Mouse (Mus musculus): Measurements from ENCODE around the gene Sowaha. TPM values are rescaled to one million over a fixed set of nuclear protein-coding genes. Genes with fewer than 3 reads are reported as not detected.
A peak's percentile ranks its signal among the peaks of the same experiment; 100 is the strongest.

Sowaha gene
- polyA plus RNA-seq, 1 experiment from 2014 or later = 0.25 TPM

GRCm38 (mm10) chr11:53521821-53522131 lies 41.7 kb upstream of the Sowaha start:
- DNase-seq (ENCODE audit: low spot score) (no peak), ATAC-seq (ENCODE audit: low FRiP score) (no peak)
- Histone ChIP-seq H3K27me3 (ENCODE audit: control insufficient read depth, insufficient read depth, low read length) (peaks cover 15% of the 10 kb centered on the region), H3K27ac (ENCODE audit: low read depth, low read length) (no peak overlapping the region), H3K4me1 (replicated peaks; ENCODE audit: control insufficient read depth, insufficient read depth, low read length) (peaks cover 3% of the 10 kb centered on the region), H3K9ac (ENCODE audit: low read depth, low read length) (no peak overlapping the region), H3K9me3 (ENCODE audit: control insufficient read depth, low read length) (no peaks in the 10 kb centered on the region), H3K4me3 (ENCODE audit: low read depth, low read length) (no peak overlapping the region), H3K4me2 (replicated peaks; ENCODE audit: low read depth, low read length) (no peak overlapping the region), H3K36me3 (ENCODE audit: control insufficient read depth, insufficient read depth, low read length) (no peaks in the 10 kb centered on the region)
- WGBS = 85% methylated on average over 7 of the region's 7 CpGs

DNA sequence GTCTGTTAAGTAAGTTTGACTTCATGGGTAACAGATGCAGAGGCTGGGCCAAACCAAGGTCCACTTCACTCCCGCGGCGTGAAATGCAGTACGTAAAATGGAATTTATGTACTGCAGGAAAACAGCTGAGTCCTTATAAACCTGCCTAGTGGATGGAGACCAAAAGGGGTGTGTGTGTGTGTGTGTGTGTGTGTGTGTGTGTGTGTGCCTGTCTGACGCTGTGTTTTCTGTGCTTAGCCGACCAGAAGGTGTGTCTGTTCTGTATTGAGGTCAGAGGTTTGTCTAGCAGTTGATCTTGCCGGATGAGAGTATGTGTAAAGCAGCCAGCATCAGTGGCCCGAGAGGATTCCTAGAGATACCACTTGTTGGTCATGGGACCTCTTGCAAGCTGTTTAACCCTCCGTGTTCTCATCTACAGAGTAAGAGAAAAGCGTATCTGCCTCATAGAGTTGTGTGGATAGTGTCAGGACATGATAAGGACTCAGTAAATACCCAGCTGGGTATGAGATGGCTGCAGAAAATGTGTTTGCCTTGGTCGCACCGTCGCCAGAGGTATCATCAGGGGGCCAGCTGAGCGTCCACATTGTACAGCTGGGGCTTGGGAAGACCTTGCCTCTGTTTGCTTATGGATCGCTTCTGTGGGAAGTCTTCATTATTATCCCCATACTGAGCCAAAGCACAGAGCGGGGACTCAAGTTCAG lies 41.2 kb upstream of the Sowaha start:
- H3K27me3 ChIP-seq (ENCODE audit: control insufficient read depth, insufficient read depth, low read length) = peaks cover 15% of the 10 kb centered on the region
- no peak overlapping the region for H3K27ac ChIP-seq (ENCODE audit: low read depth, low read length)
- DNase-seq (ENCODE audit: low spot score) (peak; percentile 20), ATAC-seq (ENCODE audit: low FRiP score) (no peak)
- no peaks in the 10 kb centered on the region for H3K36me3 ChIP-seq (ENCODE audit: control insufficient read depth, insufficient read depth, low read length)
- 55% methylated on average over 16 of the region's 16 CpGs for WGBS
- H3K9me3 ChIP-seq (ENCODE audit: control insufficient read depth, low read length) = no peaks in the 10 kb centered on the region
- peaks cover 3% of the 10 kb centered on the region for H3K4me1 ChIP-seq (replicated peaks; ENCODE audit: control insufficient read depth, insufficient read depth, low read length)
- peak overlapping the region; percentile 29; the same call in 1 of the 2 replicates for H3K4me2 ChIP-seq (replicated peaks; ENCODE audit: low read depth, low read length)
- no peak overlapping the region for H3K9ac ChIP-seq (ENCODE audit: low read depth, low read length)
- H3K4me3 ChIP-seq (ENCODE audit: low read depth, low read length) = no peak overlapping the region

DNA sequence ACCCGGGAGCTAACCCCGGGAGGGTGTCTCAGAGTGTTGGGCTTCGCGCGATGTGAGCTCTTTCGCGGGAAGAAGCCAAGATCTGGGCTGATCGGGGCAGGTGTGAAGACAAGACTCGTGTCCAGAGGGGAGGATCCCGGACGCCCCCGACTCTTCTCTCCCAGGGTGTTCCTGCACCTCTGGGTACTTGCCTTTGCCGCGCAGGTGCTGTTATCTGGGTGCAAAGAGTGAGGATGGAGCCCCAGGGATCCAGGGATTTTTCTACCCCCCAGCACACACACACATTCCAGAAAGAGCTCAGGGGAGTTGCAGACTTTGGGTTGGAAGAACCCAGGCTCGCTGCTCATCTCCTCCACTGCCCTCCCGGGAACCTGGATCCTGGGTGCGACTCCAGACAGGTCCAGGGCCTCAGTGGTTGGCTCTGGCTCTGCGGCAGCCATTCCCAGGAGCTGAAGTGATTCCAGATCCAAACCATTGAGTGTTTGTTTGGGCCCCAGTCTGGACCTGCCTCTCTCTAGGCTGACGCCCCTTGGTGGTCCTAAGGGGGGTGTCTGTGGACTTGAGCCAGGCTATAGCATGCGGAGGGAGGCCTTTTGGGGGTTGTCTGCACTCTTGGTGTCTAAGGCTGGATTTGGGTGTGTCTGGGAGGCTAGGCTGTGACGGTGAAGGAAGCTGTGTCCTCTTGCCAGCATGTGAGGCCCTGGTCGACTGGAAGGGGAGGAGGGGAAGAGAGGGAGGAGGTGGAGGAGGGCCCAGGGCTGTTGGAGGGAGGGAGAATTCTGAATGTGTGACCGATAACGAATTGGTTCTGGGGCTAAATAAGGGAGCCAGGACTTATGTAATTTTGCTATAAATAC lies 40.3 kb upstream of the Sowaha start:
- H3K9ac ChIP-seq (ENCODE audit: low read depth, low read length) = peak overlapping the region; percentile 80
- peaks cover 3% of the 10 kb centered on the region for H3K4me1 ChIP-seq (replicated peaks; ENCODE audit: control insufficient read depth, insufficient read depth, low read length)
- peaks cover 15% of the 10 kb centered on the region for H3K27me3 ChIP-seq (ENCODE audit: control insufficient read depth, insufficient read depth, low read length)
- peak overlapping the region; percentile 79 for H3K4me3 ChIP-seq (ENCODE audit: low read depth, low read length)
- no peak overlapping the region for H3K27ac ChIP-seq (ENCODE audit: low read depth, low read length)
- H3K4me2 ChIP-seq (replicated peaks; ENCODE audit: low read depth, low read length) = peak overlapping the region; percentile 84
- H3K36me3 ChIP-seq (ENCODE audit: control insufficient read depth, insufficient read depth, low read length) = no peaks in the 10 kb centered on the region
- H3K9me3 ChIP-seq (ENCODE audit: control insufficient read depth, low read length) = no peaks in the 10 kb centered on the region
- peak; percentile 61 for DNase-seq (ENCODE audit: low spot score)
- 5% methylated on average over 24 of the region's 24 CpGs for WGBS
- peak; percentile 53 for ATAC-seq (ENCODE audit: low FRiP score)

DNA sequence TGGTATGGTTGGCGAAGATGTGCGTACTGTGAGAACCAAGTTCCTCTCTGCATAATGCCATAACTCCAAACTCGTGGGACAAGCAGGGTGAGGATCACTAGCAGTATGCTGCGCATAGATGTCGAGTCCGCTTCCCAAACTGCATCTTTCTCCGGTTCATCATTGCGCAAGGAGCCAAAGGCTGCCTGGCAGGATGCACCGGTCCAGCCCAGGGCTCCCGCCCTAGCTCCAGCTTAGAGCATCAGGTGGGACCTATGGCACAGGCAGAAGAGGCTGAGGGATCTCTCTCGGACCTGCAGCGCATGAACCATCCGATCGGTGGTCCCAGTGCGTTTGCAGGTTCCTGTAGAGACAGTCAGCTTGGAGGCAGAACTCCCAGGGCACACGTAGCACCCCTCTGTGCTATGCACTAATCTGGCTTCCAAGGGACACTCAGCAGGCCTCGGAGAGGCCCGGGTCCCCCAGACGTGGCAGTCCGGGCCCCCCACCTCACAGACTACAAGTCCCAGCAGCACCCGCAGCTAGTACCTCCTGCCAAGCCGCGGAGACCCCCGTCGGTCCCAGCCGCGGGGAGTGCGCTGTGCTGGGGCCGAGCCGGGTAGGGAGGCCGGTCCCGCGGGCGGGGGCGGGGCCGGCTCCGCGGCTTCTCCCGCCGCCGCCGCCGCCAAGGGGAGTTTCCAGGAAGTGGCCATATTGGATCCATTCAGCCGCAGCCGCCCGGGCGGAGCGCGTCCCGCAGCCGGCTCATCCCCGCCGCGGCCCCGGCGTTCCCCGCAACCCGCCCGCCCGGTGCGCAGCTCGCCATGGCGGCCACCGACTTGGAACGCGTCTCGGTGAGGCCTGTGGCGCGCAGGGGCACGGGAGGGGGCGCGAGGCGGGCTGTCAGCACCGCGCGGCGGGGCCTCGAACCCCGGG lies 39.4 kb upstream of the Sowaha start, which contains the start of gene Sept8:
Sept8 (plus strand) TSS at position 51 of the 915 bp plus-strand sequence.
- Histone ChIP-seq H3K4me1 (replicated peaks; ENCODE audit: control insufficient read depth, insufficient read depth, low read length) (peaks cover 3% of the 10 kb centered on the region), H3K4me3 (ENCODE audit: low read depth, low read length) (peak within 1 kb of the TSS; percentile 79)
- 3% methylated on average over 78 of the region's 79 CpGs for WGBS

DNA sequence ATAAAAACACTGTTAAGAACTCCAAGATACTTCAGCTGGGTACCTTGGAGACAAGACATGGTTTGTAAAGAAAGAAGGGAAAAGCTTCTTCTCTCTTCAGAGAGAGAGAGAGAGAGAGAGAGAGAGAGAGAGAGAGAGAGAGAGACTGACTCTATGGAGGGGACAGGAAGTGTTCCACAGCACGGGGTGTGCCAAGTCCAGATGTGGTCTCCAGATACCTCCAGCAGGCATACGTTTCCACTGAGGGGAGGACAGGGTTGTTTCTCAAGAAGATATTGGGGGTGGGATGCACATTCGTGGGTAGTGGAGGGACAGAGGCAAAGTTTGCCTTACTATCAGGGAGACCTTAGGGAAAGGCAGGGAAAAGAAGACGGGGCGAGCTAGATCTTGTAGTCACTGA lies 38.7 kb upstream of the Sowaha start:
- Histone ChIP-seq H3K4me2 (replicated peaks; ENCODE audit: low read depth, low read length) (no peak overlapping the region), H3K9ac (ENCODE audit: low read depth, low read length) (no peak overlapping the region), H3K27me3 (ENCODE audit: control insufficient read depth, insufficient read depth, low read length) (peaks cover 15% of the 10 kb centered on the region), H3K27ac (ENCODE audit: low read depth, low read length) (no peak overlapping the region), H3K9me3 (ENCODE audit: control insufficient read depth, low read length) (no peaks in the 10 kb centered on the region), H3K4me3 (ENCODE audit: low read depth, low read length) (no peak overlapping the region), H3K36me3 (ENCODE audit: control insufficient read depth, insufficient read depth, low read length) (no peaks in the 10 kb centered on the region), H3K4me1 (replicated peaks; ENCODE audit: control insufficient read depth, insufficient read depth, low read length) (peaks cover 3% of the 10 kb centered on the region)
- DNase-seq (ENCODE audit: low spot score) (no peak), ATAC-seq (ENCODE audit: low FRiP score) (no peak)
- WGBS = 47% methylated on average over 5 of the region's 5 CpGs

More for the DNA sequence above, 39.4 kb upstream of the Sowaha start, which contains the start of gene Sept8:
- Histone ChIP-seq H3K36me3 (ENCODE audit: control insufficient read depth, insufficient read depth, low read length) (no peaks in the 10 kb centered on the region), H3K27me3 (ENCODE audit: control insufficient read depth, insufficient read depth, low read length) (peaks cover 15% of the 10 kb centered on the region), H3K4me2 (replicated peaks; ENCODE audit: low read depth, low read length) (peak within 1 kb of the TSS; percentile 84), H3K27ac (ENCODE audit: low read depth, low read length) (no peak within 1 kb of the TSS), H3K9me3 (ENCODE audit: control insufficient read depth, low read length) (no peaks in the 10 kb centered on the region), H3K9ac (ENCODE audit: low read depth, low read length) (peak within 1 kb of the TSS; percentile 80)
- ATAC-seq (ENCODE audit: low FRiP score) (peak; percentile 80), DNase-seq (ENCODE audit: low spot score) (peak; percentile 69)

DNA sequence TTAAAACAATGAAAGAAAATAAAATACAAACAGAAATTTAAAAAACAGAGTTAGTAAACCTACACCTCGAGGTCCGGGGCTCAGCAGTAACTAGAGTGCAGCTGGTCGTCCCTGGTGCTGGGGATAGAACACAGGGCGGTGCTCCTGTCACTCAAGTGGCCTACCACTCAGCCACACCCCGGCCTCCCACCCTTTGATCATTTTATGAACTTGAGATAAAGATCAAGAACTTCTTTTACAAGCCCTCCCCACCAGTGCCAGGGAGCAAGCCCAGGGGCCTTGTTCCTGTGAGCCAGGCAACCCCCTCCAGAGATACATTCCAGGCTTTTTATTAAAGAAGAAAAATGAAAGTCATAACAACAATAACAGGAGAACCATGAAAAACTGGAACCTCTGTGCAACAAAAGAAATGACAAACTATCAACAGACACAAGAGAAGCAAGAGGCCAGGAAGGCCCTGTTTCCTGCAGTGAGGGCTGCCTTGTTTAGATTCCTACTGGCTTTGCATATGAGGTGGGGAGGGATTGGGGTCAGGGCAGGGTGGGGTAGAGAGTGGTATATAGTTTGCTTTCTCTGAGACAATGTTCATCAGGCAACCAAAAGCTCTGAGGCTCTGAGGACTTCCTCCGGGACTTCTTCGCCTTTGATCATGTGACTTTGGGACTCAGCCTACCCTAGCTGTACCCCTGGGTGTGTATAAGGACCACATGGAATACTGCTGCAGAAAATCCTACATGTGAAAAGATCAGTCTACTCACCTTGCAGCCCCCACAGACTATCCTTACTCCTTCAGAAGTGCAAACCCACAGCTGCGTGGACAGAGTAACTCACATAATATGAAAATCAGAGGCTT lies 36.9 kb upstream of the Sowaha start:
- no peak overlapping the region for H3K27ac ChIP-seq (ENCODE audit: low read depth, low read length)
- no peak for DNase-seq (ENCODE audit: low spot score)
- H3K9ac ChIP-seq (ENCODE audit: low read depth, low read length) = no peak overlapping the region
- H3K36me3 ChIP-seq (ENCODE audit: control insufficient read depth, insufficient read depth, low read length) = no peaks in the 10 kb centered on the region
- no peaks in the 10 kb centered on the region for H3K9me3 ChIP-seq (ENCODE audit: control insufficient read depth, low read length)
- 42% methylated on average over 8 of the region's 8 CpGs for WGBS
- ATAC-seq (ENCODE audit: low FRiP score) = no peak
- H3K4me2 ChIP-seq (replicated peaks; ENCODE audit: low read depth, low read length) = no peak overlapping the region
- H3K4me3 ChIP-seq (ENCODE audit: low read depth, low read length) = no peak overlapping the region
- H3K4me1 ChIP-seq (replicated peaks; ENCODE audit: control insufficient read depth, insufficient read depth, low read length) = peaks cover 3% of the 10 kb centered on the region
- H3K27me3 ChIP-seq (ENCODE audit: control insufficient read depth, insufficient read depth, low read length) = peaks cover 15% of the 10 kb centered on the region

DNA sequence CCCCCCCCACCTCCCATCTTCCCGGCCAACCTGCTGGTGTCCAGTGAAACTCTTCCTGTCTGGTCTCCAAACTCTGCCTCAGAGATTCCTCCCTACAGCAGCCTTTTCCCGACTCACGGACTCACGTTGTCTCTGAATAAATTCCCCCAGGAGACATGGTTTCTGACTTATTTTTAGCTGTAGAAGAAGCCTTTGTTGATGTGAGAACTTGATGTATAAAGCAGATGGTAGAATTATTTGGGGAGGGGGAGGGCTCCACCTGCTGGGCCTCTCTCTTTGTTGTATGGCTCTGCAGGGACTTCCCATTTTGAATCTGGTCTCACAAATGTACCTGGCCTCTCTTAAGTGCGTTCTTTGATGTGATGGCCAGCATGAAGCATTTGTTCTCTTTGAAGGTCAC lies 30.3 kb upstream of the Sowaha start:
- ATAC-seq (ENCODE audit: low FRiP score) (no peak), DNase-seq (ENCODE audit: low spot score) (no peak)
- Histone ChIP-seq H3K9me3 (ENCODE audit: control insufficient read depth, low read length) (no peaks in the 10 kb centered on the region), H3K4me1 (replicated peaks; ENCODE audit: control insufficient read depth, insufficient read depth, low read length) (no peaks in the 10 kb centered on the region), H3K4me3 (ENCODE audit: low read depth, low read length) (no peak overlapping the region), H3K27me3 (ENCODE audit: control insufficient read depth, insufficient read depth, low read length) (peaks cover 5% of the 10 kb centered on the region), H3K36me3 (ENCODE audit: control insufficient read depth, insufficient read depth, low read length) (no peaks in the 10 kb centered on the region), H3K27ac (ENCODE audit: low read depth, low read length) (no peak overlapping the region), H3K4me2 (replicated peaks; ENCODE audit: low read depth, low read length) (no peak overlapping the region), H3K9ac (ENCODE audit: low read depth, low read length) (no peak overlapping the region)
- 53% methylated on average over 5 of the region's 5 CpGs for WGBS

- Histone ChIP-seq H3K9me3 (ENCODE audit: control insufficient read depth, low read length) (no peaks in the 10 kb centered on the region), H3K4me1 (replicated peaks; ENCODE audit: control insufficient read depth, insufficient read depth, low read length) (no peaks in the 10 kb centered on the region), H3K36me3 (ENCODE audit: control insufficient read depth, insufficient read depth, low read length) (no peaks in the 10 kb centered on the region), H3K27me3 (ENCODE audit: control insufficient read depth, insufficient read depth, low read length) (peaks cover 6% of the 10 kb centered on the region), H3K4me2 (replicated peaks; ENCODE audit: low read depth, low read length) (no peak overlapping the region), H3K4me3 (ENCODE audit: low read depth, low read length) (no peak overlapping the region), H3K9ac (ENCODE audit: low read depth, low read length) (no peak overlapping the region), H3K27ac (ENCODE audit: low read depth, low read length) (no peak overlapping the region)
- DNase-seq (ENCODE audit: low spot score) = no peak
- ATAC-seq (ENCODE audit: low FRiP score) = no peak
- WGBS = 59% methylated on average over 3 of the region's 3 CpGs
Measured at GRCm38 (mm10) chr11:53508591-53508990, 28.5 kb upstream of the Sowaha start.
